Mouse (Mus musculus) MEL (cell line): ENCODE data around the gene Zfp775.

Experiments
- CTCF ChIP-seq, 3 experiments: IDR thresholded peaks in 2 of 3; conservative IDR thresholded peaks in 1 of 3; 2 replicates each; pipeline ENCODE4 v1.5.1; 2011 to 2012; ENCODE audit warnings: low read length in 3 of 3, low read depth in 2 of 3, mild to moderate bottlenecking in 2 of 3, improper control_type of control experiment in 1 of 3, inconsistent platforms in 1 of 3, mixed read lengths in 1 of 3, moderate library complexity in 1 of 3; ENCODE audit not compliant: control insufficient read depth in 1 of 3, insufficient read depth in 1 of 3, poor library complexity in 1 of 3, severe bottlenecking in 1 of 3
- EP300 ChIP-seq, 2 experiments: IDR thresholded peaks; 2 replicates each; pipeline ENCODE4 v1.6.1; 2011; ENCODE audit warnings: improper control_type of control experiment in 2 of 2, low read length in 2 of 2, low read depth in 1 of 2, mild to moderate bottlenecking in 1 of 2
- ETS1 ChIP-seq: IDR thresholded peaks from 2 replicates; pipeline ENCODE4 v1.6.1; 2012; ENCODE audit warnings: low read depth, mild to moderate bottlenecking, inconsistent platforms, low read length, improper control_type of control experiment, moderate library complexity
- GATA1 ChIP-seq: IDR thresholded peaks from 2 replicates; pipeline ENCODE4 v1.6.1; 2011; ENCODE audit warnings: low read depth, low read length, improper control_type of control experiment
- MAFK ChIP-seq: IDR thresholded peaks from 2 replicates; pipeline ENCODE4 v1.6.1; 2011; ENCODE audit warnings: low read depth, mild to moderate bottlenecking, low read length, improper control_type of control experiment, borderline replicate concordance
- MEF2A ChIP-seq: IDR thresholded peaks from 2 replicates; pipeline ENCODE4 v1.6.1; 2014; ENCODE audit warnings: low read depth, mild to moderate bottlenecking, inconsistent platforms, low read length, improper control_type of control experiment; ENCODE audit not compliant: poor library complexity, insufficient replicate concordance, severe bottlenecking; ENCODE audit errors: extremely low read depth
- POLR2A ChIP-seq, 2 experiments: IDR thresholded peaks; 2 replicates each; pipeline ENCODE4 v1.6.1; 2011 to 2012; ENCODE audit warnings: low read length in 2 of 2, mild to moderate bottlenecking in 2 of 2, control low read depth in 1 of 2, improper control_type of control experiment in 1 of 2, low read depth in 1 of 2, moderate library complexity in 1 of 2; ENCODE audit not compliant: control insufficient read depth in 1 of 2, insufficient read depth in 1 of 2, poor library complexity in 1 of 2
- RCOR1 ChIP-seq: IDR thresholded peaks from 2 replicates; pipeline ENCODE4 v1.6.1; 2012; ENCODE audit warnings: low read depth, mild to moderate bottlenecking, inconsistent platforms, low read length, improper control_type of control experiment
- TCF12 ChIP-seq: IDR thresholded peaks from 2 replicates; pipeline ENCODE4 v1.6.1; 2014; ENCODE audit warnings: low read depth, mild to moderate bottlenecking, inconsistent platforms, low read length, improper control_type of control experiment, moderate library complexity
- USF1 ChIP-seq: IDR thresholded peaks from 2 replicates; pipeline ENCODE4 v1.6.1; 2014; ENCODE audit warnings: low read depth, mild to moderate bottlenecking, inconsistent platforms, low read length, improper control_type of control experiment, moderate library complexity
- USF2 ChIP-seq, 2 experiments: IDR thresholded peaks; 2 replicates each; pipeline ENCODE4 v1.6.1; 2011 to 2012; ENCODE audit warnings: improper control_type of control experiment in 2 of 2, low read length in 2 of 2, borderline replicate concordance in 1 of 2, inconsistent platforms in 1 of 2, low read depth in 1 of 2, mild to moderate bottlenecking in 1 of 2; ENCODE audit not compliant: insufficient read depth in 1 of 2
- ZMIZ1 ChIP-seq: IDR thresholded peaks from 2 replicates; pipeline ENCODE4 v1.6.1; 2012; ENCODE audit warnings: low read depth, mild to moderate bottlenecking, inconsistent platforms, low read length, improper control_type of control experiment, moderate library complexity

- no peak for TF ChIP-seq EP300 (IDR thresholded peaks at IDR 0.05; ENCODE audit: low read depth in 1 of 2, low read length in 2 of 2)
- TF ChIP-seq USF1: no peak
- TF ChIP-seq TCF12: no peak
- TF ChIP-seq RCOR1: no peak
- no peak for TF ChIP-seq GATA1
- no peak for TF ChIP-seq ZMIZ1
- no peak for TF ChIP-seq CTCF (IDR thresholded peaks at IDR 0.05 in 2 of 3, conservative IDR thresholded peaks at IDR 0.05 in 1 of 3; ENCODE audit: control insufficient read depth in 1 of 3, insufficient read depth in 1 of 3, low read depth in 2 of 3, low read length in 3 of 3, poor library complexity in 1 of 3, severe bottlenecking in 1 of 3)
- TF ChIP-seq MAFK: no peak
- TF ChIP-seq ETS1: no peak
- TF ChIP-seq MEF2A: no peak
- TF ChIP-seq USF2 (IDR thresholded peaks at IDR 0.05; ENCODE audit: borderline replicate concordance in 1 of 2, insufficient read depth in 1 of 2, low read depth in 1 of 2, low read length in 2 of 2): no peak
- TF ChIP-seq POLR2A (IDR thresholded peaks at IDR 0.05; ENCODE audit: control insufficient read depth in 1 of 2, insufficient read depth in 1 of 2, low read depth in 1 of 2, low read length in 2 of 2, poor library complexity in 1 of 2): no peak
Measured at GRCm38 (mm10) chr6:48614756-48615155, 12.9 kb downstream of the Zfp775 start.
